Mouse (Mus musculus) cerebellum, adult 9-11 months (tissue): Measurements from ENCODE around the gene Olfml2b.

ENCODE experiments used
- DNase-seq: peaks from one replicate; pipeline ENCODE4 v3.0.0; 2022

The Olfml2b gene

DNA sequence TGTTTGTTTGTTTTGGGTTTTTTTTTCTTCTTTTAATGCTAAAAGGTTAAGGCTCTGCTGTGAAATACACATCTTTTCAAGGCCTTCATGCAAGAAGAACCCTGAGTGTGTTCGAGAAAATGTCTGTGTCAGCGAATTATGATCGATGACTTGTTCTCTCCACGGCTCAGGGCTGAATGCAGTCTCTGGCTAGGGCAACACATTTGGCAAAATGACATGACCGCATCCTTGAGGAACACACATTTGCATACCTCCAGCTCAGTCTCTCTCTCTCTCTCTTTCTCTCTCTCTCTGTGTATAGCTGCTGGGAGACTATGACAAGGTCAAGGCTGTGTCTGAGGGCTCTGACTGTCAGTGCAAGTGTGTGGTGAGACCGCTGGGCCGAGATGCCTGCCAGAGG, 3.0 kb downstream of the Olfml2b start:
- no peak for DNase-seq

DNA sequence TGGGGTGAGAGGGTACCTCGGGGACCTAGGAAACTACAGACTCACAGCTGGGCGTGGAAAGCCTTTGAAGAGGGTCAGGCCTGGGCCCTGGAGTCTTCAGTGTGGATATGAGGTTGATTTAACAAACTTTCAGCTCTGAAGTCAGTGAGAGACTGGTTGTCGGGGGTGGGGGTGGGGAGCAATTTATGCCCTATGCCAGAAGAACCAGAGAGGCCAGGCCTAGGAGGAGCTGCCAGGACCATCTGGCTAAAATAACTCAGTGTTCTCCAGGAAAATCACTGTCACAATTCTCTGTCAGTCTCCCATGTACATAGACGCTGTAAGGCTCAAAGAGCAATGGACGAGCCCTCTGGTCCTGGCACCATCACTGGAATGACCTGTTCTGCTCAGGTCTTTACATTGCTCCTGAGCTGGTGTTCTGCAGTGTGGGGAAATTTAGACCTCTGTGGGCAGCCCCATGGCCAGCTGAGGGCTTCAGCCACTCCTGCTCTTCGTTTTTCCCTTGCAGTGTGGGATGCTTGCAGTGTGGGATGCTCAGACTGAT, 3.7 kb downstream of the Olfml2b start:
- DNase-seq = no peak

DNA sequence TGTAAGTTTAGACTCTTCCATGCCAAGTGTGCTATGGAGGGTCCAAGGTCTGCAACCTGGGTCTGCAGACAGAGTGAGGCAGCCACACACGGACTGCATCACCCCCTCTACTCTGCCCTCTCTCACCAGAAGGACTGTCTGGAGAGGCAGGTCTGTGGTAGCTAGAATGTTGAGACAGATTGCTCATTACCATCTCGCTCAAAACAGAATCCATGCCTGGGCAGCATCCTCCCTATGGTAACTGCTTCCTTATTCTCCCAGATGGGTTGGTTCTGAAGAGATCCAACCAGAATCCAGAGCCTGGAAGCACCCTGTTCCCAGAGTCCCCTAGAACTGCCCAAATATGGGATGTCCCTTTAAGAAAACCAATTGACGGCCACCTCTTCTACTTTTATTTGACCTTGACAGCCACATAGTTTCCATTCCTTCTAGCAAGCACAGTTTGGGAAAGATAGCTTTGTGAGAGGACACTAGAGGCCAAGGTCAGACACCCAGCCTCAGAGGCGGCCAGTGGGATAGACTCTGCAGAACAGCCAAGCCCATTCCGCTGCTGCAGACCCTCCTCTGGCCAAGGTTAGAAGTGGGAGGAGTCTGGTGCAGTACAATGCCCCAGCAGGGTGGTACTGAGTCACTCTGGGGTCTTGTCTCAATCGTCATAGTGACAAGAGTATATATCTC, 6.9 kb downstream of the Olfml2b start:
- no peak for DNase-seq

DNA sequence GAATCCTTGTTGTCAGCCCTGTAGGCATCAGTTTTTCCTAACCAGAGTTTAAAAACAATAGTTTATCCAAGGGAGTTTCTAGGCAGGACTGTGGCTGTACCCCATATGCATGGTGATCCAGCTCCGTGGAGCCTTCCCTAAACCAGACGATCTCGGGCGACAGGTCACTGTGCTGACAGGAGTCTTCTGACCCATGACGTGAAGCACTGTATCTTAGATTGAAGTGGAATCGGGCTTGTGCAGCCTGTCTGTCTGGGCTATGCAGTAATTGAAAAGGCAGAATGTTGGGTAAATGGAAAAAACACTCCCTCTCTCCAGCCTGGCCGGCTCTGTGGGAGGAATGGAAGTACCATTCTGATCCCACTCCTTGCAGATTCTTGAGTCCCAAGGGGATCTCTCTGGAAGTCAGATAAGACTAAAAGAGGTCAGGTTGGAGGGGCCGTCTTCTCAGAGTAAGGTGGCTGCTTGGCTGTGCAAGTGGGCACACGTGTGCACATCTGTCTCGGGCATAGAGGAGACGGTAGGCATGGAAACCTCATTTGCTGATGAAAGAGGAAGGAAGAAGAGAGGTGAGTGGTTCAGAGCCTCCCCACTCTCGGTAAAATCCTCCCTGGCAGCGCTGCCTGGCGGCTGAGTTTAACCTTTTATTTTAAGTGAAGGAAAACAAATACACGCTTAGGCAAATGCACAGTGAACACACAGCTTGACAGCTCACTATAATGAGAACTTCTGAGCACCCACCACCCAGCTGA, 7.8 kb downstream of the Olfml2b start:
- no peak for DNase-seq

DNA sequence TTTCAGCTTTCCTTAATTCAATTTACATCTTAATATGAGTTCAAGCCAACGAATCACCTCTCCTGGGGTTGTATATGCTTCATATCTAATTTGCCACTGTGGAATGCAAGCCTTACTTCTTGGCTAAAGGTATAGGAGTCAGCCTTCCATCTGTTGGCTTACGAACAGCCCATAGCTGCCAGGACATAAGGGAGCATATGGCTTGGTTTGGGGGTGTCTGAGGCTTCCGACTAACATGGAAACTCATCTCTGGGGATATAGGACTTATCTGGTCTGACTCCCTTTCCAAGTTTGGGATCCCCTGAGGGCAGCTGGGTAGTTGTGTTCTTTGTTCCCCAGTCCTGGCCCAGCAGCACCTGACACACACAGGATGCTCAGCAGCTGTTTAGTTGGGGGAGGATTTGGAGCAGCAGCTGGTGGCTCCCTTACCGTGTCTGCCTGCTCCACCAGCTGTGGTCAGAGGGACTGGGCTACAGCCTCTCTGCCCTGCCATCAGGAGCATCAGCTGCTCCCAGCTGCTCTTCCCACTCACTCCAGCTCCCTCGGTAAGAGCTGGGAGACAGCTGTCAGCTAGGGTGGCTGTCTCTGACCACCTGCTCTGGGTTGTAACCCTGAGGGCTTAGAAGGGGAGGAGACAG, 11.1 kb downstream of the Olfml2b start:
- no peak for DNase-seq

DNA sequence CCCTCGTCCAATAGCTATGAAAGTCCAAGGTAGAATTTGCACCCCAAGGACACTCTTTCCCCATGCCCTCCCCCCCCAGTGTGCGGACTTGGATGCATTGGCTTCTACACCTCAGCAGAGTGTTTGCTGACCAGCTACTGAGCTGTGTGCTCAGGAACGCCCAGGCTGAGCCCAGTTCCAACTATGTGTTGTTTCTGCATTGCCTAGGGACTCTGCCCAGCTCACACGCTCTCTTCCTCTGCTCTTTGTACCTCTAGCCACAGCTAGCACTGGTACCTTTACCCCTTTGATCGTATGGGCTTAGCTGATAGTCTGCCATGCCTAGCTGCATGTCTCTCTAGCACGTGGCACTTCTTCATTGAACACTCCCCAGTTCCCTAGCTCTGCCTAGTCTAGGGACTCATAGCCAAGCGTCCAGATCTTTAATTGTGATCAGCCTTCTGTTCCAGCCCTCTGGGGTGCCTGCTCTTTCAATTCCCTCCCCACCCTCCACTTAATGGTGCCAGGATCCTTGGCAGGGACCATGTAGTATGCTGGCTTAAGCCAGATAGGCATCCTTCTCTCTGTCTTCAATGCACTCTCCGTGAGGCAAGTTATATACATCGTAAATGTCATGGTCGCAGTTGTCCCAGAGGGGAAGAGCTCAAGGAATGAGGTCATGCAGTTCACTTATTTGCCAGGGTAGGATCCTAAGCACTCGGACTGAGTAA, 12.3 kb downstream of the Olfml2b start:
- no peak for DNase-seq

DNA sequence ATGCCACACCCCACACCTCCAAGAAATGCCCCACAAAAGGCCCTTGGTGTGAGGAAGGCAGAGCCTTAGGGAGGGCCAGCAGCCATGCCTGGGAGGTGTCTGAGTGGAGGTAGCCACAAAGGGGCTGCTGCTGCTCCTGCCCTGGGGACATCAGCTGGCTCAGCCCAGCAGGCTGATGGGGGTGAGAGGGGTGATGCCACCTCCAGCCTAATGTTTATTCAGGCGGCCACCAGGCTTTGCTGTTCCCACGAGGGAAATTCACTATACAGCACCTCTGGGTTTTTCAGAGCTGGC, 12.8 kb downstream of the Olfml2b start:
- DNase-seq = no peak

DNA sequence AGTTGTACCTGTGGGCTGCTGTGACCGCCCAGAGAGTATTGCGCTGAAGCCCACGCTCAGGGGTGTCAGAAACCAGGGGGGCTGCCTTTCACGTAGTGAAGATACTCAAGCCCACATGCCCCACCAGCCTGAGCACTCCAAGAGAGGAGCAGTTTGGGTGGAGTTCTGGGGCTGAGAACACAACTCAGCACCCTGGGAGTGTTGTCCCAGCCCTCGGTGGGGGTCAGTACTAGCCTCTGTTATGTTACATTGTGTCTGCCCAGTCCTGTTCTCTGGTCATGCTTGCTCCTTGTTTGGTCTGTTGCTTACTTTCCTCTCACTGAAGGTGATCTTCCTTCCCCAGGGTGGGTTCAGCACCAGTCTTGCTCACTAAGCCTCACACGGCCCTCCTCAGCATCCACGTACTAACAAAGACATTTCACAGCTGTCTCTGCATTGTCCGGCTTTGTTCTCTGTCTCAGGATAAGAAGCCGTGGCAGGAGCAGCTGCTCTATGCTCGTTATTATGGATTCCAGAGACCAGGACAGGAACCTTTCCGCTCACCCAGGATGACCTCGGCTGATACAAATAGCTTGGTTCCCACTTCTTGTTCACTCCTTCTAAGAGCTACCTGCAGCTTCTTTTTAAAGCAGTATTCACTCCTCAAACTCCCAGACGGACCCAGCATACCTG, 13.4 kb downstream of the Olfml2b start:
- no peak for DNase-seq

DNA sequence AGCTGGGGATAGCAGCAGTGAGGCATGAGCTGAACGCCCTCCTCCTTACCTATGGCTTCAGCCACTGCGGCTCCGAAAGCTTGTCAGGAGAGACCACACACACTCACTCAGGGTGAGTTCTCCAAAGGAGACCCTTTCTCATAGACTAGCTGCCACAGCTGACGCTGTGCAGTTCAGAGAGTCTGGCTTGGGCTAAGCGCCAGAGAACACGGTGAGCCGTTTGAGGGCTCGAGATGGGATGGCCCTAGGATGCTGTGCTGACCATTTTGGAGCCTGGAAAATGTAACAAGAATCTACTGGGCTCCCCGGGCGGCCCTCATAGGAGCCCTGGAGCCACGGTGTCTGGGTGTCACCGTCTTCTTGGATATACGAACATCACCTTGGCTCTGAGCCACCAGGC, 14.9 kb downstream of the Olfml2b start:
- DNase-seq = no peak

DNA sequence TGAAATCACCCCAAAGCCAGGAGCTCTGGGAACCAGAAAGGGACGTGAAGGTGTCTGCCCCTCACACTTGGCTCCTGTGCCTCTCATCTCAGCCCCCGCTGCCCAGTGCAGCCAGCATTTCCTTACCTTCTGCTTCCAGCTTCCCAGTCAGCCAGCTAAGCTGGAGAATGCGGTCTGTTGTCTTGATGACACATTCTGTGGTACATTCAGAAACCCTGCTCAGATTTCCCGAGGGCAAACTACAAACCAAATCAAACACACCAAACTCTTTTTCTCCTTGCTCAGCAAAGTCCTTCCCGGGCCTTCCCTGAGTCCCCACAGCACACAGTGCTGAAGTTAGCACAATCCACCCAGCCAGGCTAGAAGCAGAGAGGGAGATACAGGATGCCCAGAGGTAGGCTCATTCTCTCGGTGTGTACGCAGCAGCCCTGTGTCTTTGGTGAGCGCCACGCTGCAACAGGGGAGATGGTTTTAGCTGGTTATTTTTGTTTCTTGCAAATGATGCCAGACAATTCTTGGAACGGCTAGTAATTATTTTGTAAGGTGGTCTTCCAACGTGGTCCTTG, 20.4 kb downstream of the Olfml2b start:
- DNase-seq = no peak

DNA sequence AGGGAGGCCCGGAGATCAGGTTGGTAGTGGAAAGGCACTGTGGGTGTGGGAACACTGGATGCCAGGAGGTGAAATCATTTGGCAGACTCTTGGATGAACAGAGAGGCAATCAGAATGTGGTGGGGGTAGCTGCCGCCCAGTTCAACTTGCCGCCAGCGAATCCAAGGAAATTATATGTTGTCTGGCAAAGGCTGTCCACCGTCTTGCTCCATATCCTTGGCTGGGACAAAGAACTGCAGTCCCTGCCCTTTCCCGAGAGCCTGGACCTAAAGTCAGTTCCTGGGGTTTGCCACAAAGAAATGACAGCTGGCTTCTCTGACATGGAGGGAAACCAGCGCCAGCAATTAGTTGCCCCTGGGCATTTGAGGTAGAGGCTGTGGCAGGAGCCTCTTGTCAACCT, 20.9 kb downstream of the Olfml2b start:
- DNase-seq = no peak

DNA sequence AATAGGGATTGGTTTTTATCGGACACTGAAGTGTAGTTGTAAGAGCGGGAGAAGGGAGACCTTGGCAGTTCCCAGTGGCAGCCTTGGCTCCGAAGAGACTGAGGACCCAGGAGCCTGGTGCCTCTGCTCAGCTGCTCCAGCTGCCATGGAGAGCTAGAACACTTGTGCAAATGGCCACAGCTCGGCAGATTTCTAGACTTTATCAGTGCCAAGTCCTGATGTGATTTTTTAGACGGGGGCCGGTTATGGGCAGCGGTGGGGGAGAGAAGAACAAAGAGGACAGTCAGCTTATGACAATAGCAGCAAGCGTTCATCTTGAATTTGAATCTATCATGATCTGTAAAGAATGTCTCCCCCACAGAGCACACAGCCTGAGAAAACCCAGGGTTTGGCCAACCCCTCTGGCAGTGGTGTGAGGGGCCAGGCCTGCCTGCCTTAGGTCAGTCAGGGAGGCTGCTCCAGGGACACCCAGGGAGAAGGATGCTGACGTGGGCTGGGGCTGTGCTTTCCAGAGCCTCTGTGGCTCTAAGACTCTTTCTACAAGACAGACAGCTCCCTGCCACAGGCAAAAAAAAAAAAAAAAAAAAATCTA, 29.9 kb downstream of the Olfml2b start:
- DNase-seq = peak; percentile 11

DNA sequence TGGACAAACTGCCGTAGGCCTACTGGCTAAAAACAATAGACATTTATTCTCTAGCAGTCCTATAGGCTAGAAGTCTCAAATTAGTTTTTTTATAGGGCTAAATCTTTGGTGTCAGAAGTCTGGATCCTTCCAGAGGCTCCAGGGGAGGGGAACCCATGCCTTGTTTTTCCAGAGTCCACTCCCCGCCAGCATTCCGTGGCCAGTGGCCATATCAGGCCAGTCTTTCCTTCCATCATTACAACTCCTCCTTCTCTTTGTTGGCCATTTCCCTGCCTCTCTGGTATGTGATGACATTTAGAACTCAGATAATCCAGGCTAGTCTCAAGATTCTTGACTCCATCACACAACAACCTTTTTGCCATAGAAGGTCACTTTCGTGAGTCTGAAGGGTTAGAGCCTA, 33.3 kb downstream of the Olfml2b start:
- DNase-seq = no peak

DNA sequence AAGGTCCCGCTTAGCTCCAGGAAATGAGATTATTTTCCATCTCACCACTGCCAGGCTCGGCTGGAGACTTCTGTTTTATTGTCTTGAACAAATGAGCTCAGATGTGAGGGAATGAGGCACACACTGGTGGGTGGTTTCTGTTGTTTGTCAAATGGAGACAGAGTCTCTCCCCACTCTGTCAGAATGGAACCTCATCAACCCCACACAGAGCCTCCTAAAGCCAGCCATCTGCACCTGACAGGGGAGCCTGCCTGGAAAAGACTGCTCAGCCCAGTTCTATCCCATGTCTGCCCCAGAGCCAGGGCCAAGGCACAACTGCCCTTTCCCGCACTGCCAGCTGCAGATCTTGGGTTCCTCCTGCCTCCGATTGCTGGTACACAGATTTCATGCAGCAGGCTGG, 34.5 kb downstream of the Olfml2b start:
- DNase-seq = no peak

DNA sequence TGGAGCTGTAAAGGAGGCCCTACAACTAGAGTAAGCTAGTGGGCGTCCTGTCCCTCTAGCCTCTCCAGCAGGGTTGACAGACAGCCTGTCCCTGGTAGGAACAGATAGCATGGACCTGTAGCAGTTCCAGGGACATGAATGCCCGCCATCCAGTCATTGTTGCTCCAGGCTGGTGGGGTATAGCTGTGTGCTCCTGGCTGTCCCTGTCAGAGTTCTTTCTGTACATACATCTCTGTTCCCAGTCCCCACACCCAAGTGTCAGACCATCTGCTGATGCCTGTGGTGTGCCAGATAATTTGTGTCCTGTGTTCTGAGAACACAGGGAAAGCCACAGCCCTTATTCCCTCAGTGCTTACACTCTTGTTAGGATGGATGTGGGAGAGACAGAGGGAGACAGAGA, 35.3 kb downstream of the Olfml2b start:
- peak; percentile 24 for DNase-seq

DNA sequence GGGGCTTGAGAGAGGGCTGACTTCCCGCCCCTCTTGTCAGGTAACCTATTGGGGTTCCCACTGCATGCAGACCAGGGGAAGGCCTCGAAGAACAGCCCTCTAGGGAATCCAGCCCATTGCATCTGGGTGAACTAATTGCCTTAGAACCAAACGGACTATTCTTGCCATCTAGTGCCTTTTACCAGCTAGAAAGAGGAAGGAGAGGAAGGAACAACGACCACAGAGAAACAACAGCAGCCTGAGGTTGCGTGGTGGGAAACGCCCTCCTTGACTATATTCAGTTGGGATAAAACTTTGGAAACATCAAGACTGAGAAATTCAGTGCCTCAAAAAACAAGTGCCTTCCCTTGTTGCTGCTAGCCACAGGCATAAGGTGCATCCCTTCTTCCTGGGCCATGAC, 39.5 kb downstream of the Olfml2b start:
- no peak for DNase-seq

DNA sequence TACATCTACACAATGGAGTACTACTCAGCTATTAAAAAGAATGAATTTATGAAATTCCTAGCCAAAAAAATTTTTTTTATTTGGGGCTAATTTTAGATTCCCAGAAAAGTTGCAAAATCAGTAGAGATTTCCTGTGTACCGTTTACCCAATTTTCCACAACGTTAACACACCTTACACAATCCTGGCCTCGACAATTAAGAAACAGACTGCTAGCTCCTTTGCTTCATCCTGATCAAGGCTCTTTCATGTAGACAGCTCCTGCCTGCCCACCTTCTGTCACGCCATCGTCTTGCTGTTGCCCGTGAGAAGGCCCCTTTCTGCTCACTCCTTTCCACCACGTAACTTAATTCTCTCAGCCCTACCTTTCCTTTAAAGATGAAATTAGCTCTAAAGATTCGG, 45.4 kb downstream of the Olfml2b start:
- DNase-seq = no peak

DNA sequence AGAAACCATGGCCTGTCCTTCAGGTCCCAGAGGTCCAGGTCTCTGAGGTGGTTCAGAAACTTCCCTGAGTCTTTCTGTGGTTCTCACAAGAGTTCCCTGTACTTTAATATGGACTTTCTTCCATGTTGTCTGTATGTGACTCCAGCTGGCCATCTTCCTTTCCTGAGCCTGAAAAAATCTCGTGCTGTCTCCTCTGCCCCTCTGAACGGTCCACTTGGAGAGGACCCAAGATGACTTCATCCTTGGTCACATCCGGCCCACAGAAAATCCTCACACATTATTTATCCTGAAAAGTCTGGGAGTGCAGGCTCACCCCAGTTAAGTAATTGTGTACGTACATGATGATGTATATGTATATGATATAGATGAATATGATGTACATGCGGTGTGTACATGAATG, 47.0 kb downstream of the Olfml2b start:
- DNase-seq = no peak

DNA sequence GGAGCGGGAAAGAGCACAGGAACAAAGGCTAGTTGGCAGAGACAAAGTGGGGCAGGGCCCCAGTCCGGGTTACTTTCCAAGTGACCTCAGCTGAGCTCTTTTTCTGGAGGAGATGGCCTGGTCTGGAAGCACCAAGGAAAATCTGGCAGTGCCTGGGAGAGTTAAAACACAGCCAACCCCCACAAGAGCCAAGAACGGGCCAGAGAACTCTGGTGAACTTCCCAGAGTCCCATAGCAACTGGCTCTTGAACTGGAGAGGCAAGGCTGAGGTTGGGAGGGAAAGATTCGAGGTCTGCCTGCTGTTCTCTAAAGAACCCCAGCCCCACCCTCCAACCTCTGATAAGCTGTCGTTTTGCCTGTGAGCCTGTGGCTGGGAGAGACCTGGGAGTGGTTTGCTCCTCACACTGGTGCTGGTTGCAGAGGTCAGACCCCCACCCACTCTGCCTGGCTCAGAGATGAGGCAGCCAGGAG, 50.5 kb downstream of the Olfml2b start:
- peak; percentile 20 for DNase-seq

DNA sequence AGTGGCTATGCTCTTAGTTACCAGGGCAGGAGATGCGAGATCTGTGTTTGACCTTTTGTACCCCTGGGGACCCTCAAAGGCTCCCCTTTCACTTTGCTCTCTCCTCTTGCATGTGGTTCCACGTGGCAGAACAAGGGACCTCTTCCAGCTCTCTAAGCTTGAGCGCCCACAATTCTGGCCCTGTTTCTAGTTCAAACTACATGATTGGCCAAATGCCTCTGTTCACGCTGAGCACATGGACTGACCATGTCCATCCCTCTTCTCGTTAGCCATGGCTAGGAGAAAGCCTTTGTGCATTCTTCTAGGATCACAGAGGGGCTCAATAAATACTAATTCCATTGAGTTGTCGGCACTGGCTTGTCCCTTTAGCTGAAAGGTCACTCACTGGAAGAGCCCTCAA, 51.0 kb downstream of the Olfml2b start:
- DNase-seq = no peak

DNA sequence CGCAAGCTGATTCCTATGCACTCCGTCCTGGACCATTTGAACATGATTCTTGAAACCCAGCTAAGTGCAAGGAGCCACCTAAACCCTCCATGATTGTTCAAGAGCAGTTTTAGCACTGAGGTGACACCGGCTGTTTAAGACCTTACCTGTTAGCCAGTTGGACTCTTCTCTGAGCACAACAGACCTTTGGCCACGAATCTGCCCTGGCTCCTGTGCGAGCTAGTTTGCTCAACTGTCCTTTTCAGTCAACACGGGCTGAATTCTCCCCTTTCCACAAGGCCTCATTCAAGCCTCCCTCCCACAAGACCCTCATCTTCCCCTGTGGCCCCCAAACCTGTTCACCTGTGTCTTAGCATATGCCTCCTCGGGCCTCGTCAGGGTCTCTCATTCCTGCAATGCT, 52.7 kb downstream of the Olfml2b start:
- no peak for DNase-seq

DNA sequence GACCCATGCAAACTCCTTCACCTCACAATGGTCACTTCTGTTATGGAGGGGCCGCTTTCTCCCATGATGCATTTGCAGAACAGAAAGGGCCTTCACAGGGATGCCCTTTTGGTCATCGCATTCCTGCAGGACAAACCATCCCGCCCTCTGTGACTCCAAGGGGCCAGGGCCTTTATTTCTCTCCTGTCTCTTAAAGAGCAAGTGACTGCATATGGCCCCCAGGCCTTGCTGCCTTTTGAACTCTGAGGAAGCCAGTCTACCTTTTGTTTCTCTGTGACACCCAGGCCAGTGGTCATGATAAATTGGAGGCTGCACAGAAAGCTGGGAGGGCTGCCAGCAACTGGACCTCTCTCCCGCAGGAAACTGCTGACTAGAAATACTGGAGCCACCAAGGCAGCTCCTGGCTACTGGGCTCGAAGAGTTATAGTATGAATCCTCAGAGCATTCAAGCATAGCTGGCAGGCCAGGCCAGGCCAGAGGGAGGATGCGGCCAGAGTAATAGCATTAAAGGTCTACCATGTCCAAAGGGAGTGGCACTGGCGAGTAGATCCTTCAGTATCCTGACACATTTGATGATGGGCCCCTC, 53.5 kb downstream of the Olfml2b start:
- DNase-seq = no peak
